Mouse (Mus musculus): Measurements from ENCODE around the gene Nufip2. TPM values are rescaled to one million over a fixed set of nuclear protein-coding genes. Genes with fewer than 3 reads are reported as not detected.

Nufip2 gene
- total RNA-seq, 2 experiments from 2014 or later: 38.0 to 42.0 TPM

DNA sequence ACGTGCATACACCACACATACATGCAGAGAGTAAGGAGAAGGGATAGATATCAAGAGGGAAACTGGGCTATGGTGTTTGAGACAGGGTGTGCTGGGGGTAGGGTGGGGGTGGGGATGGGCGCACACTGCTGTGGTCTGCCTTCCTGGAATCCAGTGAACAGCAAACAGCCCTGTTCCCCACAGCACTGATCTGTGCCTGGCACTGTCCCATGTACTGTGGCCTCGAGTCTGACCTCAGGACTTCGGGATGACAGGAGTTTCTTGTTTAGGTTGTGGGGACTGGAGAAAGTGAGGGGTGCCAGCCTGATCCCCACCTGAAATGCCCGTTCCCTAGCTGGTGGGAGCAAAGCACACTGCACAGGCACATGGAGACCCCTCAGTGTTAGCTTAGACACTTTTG lies 101.8 kb downstream of the Nufip2 start, which contains the start of gene Gm10277:
Gene Gm10277 (minus strand): TSS at position 41 of the 400 bp plus-strand sequence.
- no peak for DNase-seq
- intact Hi-C loops (cut with DNase I; ENCODE audit: low total_unique reads): loop anchor here (5.0 kb wide), 1 partner anchor 35 kb away; no protein-coding TSS in a partner anchor

DNA sequence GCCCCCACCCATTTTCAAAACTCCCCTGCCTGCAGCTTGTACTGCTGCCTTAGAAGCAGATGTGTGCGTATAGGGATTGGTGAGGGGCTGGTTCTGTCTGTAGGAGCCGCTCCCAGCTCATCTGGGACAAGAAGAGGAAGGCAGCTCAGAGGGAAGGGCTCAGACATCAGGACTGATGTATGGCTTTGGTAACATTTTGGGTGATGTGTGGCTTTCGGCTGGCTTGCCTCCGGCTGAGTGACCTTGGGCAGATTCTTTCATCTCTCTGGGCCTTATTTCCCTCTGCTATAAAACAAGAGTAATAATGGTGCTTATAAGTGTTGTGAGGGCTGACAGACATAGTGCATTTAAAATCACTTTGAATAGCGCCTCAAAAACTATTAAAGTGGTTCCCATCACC lies 103.6 kb downstream of the Nufip2 start:
- DNase-seq: no peak
- intact Hi-C loops (cut with DNase I; ENCODE audit: low total_unique reads): loop anchor here (5.0 kb wide), 1 partner anchor 37 kb away; no protein-coding TSS in a partner anchor

DNA sequence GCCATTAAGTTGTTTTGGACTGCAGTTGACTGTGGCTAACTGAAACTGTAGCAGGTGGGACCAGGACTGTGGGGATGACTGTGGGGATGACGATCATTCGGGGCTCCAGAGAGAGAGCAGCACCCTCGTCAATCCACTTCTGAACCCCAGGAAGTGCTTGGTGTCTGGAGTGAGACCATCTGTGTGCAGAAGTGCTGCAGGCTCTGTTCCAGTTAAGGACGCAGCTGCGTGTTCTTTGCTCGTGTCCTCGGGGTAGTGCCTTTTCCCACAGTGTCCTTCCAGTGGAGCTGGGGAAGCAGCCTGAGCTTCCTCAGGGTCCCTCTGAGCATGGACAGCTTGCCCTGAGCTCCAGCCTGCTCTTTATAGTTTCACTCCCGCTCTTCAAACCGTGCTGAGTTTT lies 104.3 kb downstream of the Nufip2 start:
- DNase-seq: no peak
- intact Hi-C loops (cut with DNase I; ENCODE audit: low total_unique reads): no loop called here

DNA sequence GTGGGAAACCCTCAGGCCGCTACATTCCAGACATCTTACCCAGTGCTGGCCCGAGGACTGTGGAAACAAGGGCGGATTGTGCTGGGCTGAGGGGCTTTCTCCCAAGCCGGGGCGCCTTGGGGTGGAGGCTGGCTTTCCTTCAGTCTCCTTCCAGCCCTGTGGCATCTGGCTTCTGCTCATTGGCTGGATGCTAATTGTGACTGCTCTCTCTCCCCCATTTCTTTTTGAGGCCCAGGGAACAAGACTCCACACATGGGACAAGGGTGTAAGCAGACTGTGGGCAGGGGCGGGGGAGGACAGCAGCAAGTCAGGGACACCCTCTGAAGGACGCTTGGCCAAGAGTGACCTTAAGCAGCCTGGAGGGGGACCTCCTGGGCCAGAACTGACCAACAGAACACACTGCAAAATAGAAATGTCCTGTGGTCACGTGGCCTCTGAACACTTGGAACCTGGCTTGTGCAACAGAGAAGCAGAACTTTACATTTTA lies 105.3 kb downstream of the Nufip2 start:
- no peak for DNase-seq
- intact Hi-C loops (cut with DNase I; ENCODE audit: low total_unique reads): no loop called here

Other genes with a start within 250 kb of the Nufip2 start
- gene Coro6, start 223.7 kb upstream of the Nufip2 start, total RNA-seq (2021): 10 to 100 TPM; 79.2 to 80.8 TPM
- 1 to 10 TPM; 5.7 to 6.3 TPM for gene Ankrd13b, start 196.5 kb upstream of the Nufip2 start, total RNA-seq (2021)
- gene Git1, start 192.6 kb upstream of the Nufip2 start, total RNA-seq (2021): 10 to 100 TPM; 23.0 to 25.9 TPM
- gene Abhd15, start 171.0 kb upstream of the Nufip2 start, total RNA-seq (2021): under 1 TPM; 0.45 to 0.53 TPM
- gene Trp53i13, start 170.2 kb upstream of the Nufip2 start, total RNA-seq (2021): 1 to 10 TPM; 6.0 to 6.3 TPM
- gene Gm10392, start 167.0 kb upstream of the Nufip2 start, total RNA-seq (2021): not detected
- gene Taok1, start 78.3 kb upstream of the Nufip2 start, total RNA-seq (2021): 10 to 100 TPM; 34.3 to 35.1 TPM
- gene Cryba1, start 39.1 kb downstream of the Nufip2 start, total RNA-seq (2021): not detected
- gene Myo18a, start 77.1 kb downstream of the Nufip2 start, total RNA-seq (2021): 100 to 1,000 TPM; 307 to 323 TPM
- gene Gm10277, start 101.6 kb downstream of the Nufip2 start, total RNA-seq (2021): not detected
- under 1 TPM in 1 of 2 experiments, not detected in 1; 0.94 TPM for gene Pipox, start 207.9 kb downstream of the Nufip2 start, total RNA-seq (2021)
- under 1 TPM; 0.51 to 0.82 TPM for gene Sez6, start 244.6 kb downstream of the Nufip2 start, total RNA-seq (2021)